Mouse (Mus musculus) bone marrow macrophage, adult 2 months (primary cell): Measurements from ENCODE around the gene Jpt1.

ENCODE experiments used
- CTCF ChIP-seq: IDR thresholded peaks from 2 replicates; pipeline ENCODE4 v1.5.1; 2012; ENCODE audit warnings: low read depth, mild to moderate bottlenecking, low read length, moderate library complexity
- POLR2A ChIP-seq: IDR thresholded peaks from 2 replicates; pipeline ENCODE4 v1.6.1; 2012; ENCODE audit warnings: mild to moderate bottlenecking, low read depth, low read length, borderline replicate concordance

DNA sequence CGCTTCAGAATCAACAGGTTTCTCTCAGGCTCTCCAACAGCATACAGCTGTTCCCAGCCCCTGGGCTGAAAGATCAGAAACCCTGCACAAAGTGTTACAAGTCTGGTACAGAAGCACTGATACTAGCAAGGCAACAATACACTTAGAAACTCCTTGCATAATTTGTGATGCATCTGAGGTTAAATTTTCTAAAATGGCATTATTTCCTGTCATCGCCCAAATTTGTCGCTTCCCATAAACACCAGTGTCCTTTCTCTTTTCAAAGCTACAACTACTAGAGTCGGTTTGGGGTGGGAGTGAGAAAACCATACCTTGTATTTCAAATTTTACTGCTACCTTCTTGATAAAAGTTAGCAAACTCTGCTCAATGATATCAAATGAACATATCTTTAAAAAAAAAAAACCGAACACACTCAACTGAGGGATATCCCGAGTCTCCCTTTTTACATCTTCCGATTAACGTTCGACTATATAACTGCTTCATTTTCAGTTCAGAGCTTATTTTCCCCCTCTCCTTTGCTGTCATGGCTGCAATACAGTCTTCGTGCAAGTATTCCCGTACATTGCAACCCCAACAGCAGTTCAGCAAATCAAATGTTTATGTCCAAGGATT, 20.7 kb upstream of the Jpt1 start:
- TF ChIP-seq POLR2A, result no peak
- no peak for TF ChIP-seq CTCF
